Mouse (Mus musculus) olfactory bulb, adult 2 months (tissue): ENCODE measurements around the gene Otoa.

Source experiments
- CTCF ChIP-seq: fragments of 200-500 bp; IDR thresholded peaks from 2 replicates; pipeline ENCODE4 v1.5.1; 2012; ENCODE audit warnings: low read depth, mild to moderate bottlenecking, low read length, moderate library complexity; ENCODE audit not compliant: insufficient read depth
- POLR2A ChIP-seq: fragments of 200-500 bp; IDR thresholded peaks from 2 replicates; pipeline ENCODE4 v1.6.1; 2012; ENCODE audit warnings: mild to moderate bottlenecking, low read depth, low read length, moderate library complexity; ENCODE audit not compliant: insufficient read depth

DNA sequence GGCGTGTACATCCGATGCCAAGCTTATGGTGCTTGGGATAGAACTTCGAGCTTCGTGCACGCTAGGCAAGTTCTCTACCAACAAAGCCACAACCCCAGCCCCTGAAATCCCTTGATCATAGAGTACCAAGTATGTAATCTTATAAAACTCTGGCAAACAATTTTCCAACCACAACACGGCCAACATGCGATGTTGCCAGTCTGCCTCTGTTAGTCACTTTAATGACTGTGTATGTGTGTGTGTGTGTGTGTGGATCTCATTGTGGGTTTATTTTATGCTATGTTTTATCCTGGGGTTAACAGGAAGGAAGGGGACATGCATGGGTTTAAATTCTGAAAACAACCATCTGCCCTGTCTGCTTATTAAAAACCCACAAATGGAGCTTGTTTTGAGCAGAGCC, 9.3 kb downstream of the Otoa start:
- TF ChIP-seq CTCF, result no peak
- no peak for TF ChIP-seq POLR2A
